Mouse (Mus musculus) stomach, postnatal 0 days (tissue): ENCODE data around the gene Kcnk12.

Experiments used
- CTCF ChIP-seq: IDR thresholded peaks from 2 replicates; pipeline ENCODE4 v1.5.1; 2016; ENCODE audit warnings: antibody characterized with exemption, low read depth, mild to moderate bottlenecking, moderate library complexity
- EP300 ChIP-seq: optimal IDR thresholded peaks from 2 replicates; pipeline ENCODE3; 2016; ENCODE audit warnings: antibody characterized with exemption

DNA sequence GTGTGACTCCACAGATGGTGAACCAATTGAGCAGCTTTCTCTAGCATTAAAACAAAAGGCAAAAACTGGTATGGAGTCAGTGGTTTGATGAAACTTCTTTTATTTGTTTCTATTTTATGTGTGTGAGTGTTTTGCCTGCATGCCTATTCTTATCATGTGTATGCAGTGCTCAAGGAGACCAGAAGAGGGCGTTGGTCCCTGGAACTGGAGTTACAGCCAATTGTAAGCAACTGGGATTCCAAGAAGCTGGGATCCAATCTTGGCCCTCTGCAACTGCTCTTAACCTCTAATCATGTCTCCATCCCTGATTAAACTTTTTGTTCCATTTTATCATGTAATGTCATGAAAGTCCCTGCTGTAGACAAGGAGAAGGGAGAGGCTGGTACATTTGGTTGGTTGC lies 58.0 kb downstream of the Kcnk12 start:
- TF ChIP-seq CTCF: peak; percentile 33; the same call in 1 of the 2 replicates
- TF ChIP-seq EP300: no peak
